In the genomic region with DNA sequence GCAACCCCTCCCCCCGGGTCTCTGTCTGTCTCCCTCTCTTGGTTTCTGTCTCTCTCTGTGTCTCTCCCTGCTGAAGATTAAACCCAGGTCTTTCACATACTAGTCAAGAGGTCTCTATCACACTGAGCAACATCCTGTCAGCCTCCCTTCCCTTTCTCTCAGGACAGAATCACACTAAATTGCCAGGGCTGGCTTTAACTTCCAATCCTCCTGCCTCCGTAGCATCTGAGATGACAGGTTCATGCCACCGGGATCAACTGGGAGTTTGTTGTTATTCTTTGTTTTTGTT, we compare ENCODE assay signal across 9 mouse cellular contexts. TPM values are rescaled to one million over a fixed set of nuclear protein-coding genes. Genes with fewer than 3 reads are reported as not detected.
DNase-seq lines count a peak whose midpoint lies in the region; ATAC-seq and TF ChIP-seq lines count a peak whose summit lies in the region.
"Had no signal": no experiment of that assay in that cellular context is flagged by ENCODE, and none has a peak within 500 bp of the region (broad histone marks: within the 10 kb centered on the region; RNA-seq: fewer than 3 reads in every experiment).

No protein-coding gene starts in this region.

- no peak for DNase-seq in heart, adult 2 months
- no peak for DNase-seq in heart, adult 18-20 months
- DNase-seq in lung, embryonic 14.5 days = no peak
- no peak for DNase-seq in lung, postnatal 4 days
- no peak for DNase-seq in B cell, adult 2 months
- DNase-seq in kidney, adult 18-20 months = no peak
- DNase-seq: adrenal gland, adult 8-10 months had no signal

- ATAC-seq in lung, embryonic 14.5 days (ENCODE audit: insufficient read depth) = no peak
- no peak for ATAC-seq in embryonic facial prominence, embryonic 13.5 days (ENCODE audit: insufficient number of reproducible peaks, insufficient read depth, low FRiP score, low TSS enrichment, low read depth)
- no peak for ATAC-seq in liver, embryonic 16.5 days (ENCODE audit: low read depth)

- TF ChIP-seq CTCF in heart, adult 2 months (IDR thresholded peaks at IDR 0.05) = no peak
- no peak for TF ChIP-seq CTCF in lung, embryonic 14.5 days (IDR thresholded peaks at IDR 0.05; ENCODE audit: low read depth)

- TF ChIP-seq POLR2A in heart, adult 2 months (IDR thresholded peaks at IDR 0.05; ENCODE audit: insufficient read depth, low read depth, low read length) = no peak

- no peak overlapping the region for H3K9ac ChIP-seq in heart, adult 2 months (ENCODE audit: low read depth, low read length)
- H3K9ac ChIP-seq in lung, embryonic 14.5 days = peak overlapping the region; percentile 23
- H3K9ac ChIP-seq in embryonic facial prominence, embryonic 13.5 days = no peak overlapping the region
- H3K9ac ChIP-seq in liver, embryonic 16.5 days (ENCODE audit: low read depth, low read length) = peak overlapping the region; percentile 2; the same call in 1 of the 2 replicates

- no peak for TF ChIP-seq EP300 in heart, adult 2 months (IDR thresholded peaks at IDR 0.05; ENCODE audit: insufficient read depth, low read depth, low read length)

- intact Hi-C loops in heart, adult 2 months (cut with DNase I) = no loop called here

- H3K27me3 ChIP-seq in heart, adult 2 months (ENCODE audit: control insufficient read depth, insufficient read depth, low read length) = no peaks in the 10 kb centered on the region
- no peaks in the 10 kb centered on the region for H3K27me3 ChIP-seq in lung, embryonic 14.5 days (ENCODE audit: insufficient read depth, low read length)
- no peaks in the 10 kb centered on the region for H3K27me3 ChIP-seq in embryonic facial prominence, embryonic 13.5 days
- no peaks in the 10 kb centered on the region for H3K27me3 ChIP-seq in liver, embryonic 16.5 days (ENCODE audit: control insufficient read depth, insufficient read depth, low read depth, low read length)

- H3K4me2 ChIP-seq in lung, embryonic 14.5 days = peak overlapping the region; percentile 50
- H3K4me2 ChIP-seq in embryonic facial prominence, embryonic 13.5 days = no peak overlapping the region
- H3K4me2 ChIP-seq in liver, embryonic 16.5 days (ENCODE audit: low read depth, low read length) = peak overlapping the region; percentile 5; the same call in 1 of the 2 replicates

- 28% methylated on average over 3 of the region's 3 CpGs for WGBS in heart, adult 2 months
- WGBS in lung, embryonic 14.5 days = 34% methylated on average over 3 of the region's 3 CpGs
- 27% methylated on average over 3 of the region's 3 CpGs for WGBS in embryonic facial prominence, embryonic 13.5 days
- WGBS in liver, embryonic 16.5 days (ENCODE audit: insufficient replicate concordance) = 51% methylated on average over 3 of the region's 3 CpGs

- H3K4me1 ChIP-seq in heart, adult 2 months (ENCODE audit: control insufficient read depth, insufficient read depth, low read length) = peaks cover 6% of the 10 kb centered on the region
- peaks cover 17% of the 10 kb centered on the region; the same call in 1 of the 2 replicates for H3K4me1 ChIP-seq in lung, embryonic 14.5 days (ENCODE audit: insufficient read depth)
- peaks cover 21% of the 10 kb centered on the region for H3K4me1 ChIP-seq in embryonic facial prominence, embryonic 13.5 days
- H3K4me1 ChIP-seq in liver, embryonic 16.5 days (ENCODE audit: control insufficient read depth, low read depth, low read length) = peaks cover 58% of the 10 kb centered on the region

- no peaks in the 10 kb centered on the region for H3K9me3 ChIP-seq in lung, embryonic 14.5 days (ENCODE audit: low read depth, low read length)
- H3K9me3 ChIP-seq in embryonic facial prominence, embryonic 13.5 days = no peaks in the 10 kb centered on the region
- no peaks in the 10 kb centered on the region for H3K9me3 ChIP-seq in liver, embryonic 16.5 days (replicated peaks; ENCODE audit: control insufficient read depth, low read length)

- H3K4me3 ChIP-seq in heart, adult 2 months = no peak overlapping the region
- H3K4me3 ChIP-seq in lung, embryonic 14.5 days (ENCODE audit: low read depth, low read length) = no peak overlapping the region
- H3K4me3 ChIP-seq in embryonic facial prominence, embryonic 13.5 days = no peak overlapping the region
- H3K4me3 ChIP-seq in liver, embryonic 16.5 days (ENCODE audit: low read depth, low read length) = no peak overlapping the region

- peak overlapping the region; percentile 84 for H3K27ac ChIP-seq in heart, adult 2 months
- peak overlapping the region; percentile 91 for H3K27ac ChIP-seq in lung, embryonic 14.5 days (ENCODE audit: low read depth)
- H3K27ac ChIP-seq in embryonic facial prominence, embryonic 13.5 days = 0 out of 2 replicates have a peak overlapping the region, but pooled peaks have one; percentile 28
- H3K27ac ChIP-seq in liver, embryonic 16.5 days (ENCODE audit: low read length) = peak overlapping the region; percentile 68

- H3K79me2 ChIP-seq in heart, adult 2 months (replicated peaks; ENCODE audit: control insufficient read depth, insufficient read depth, low read length) = no peaks in the 10 kb centered on the region

- H3K36me3 ChIP-seq in heart, adult 2 months (ENCODE audit: control insufficient read depth, insufficient read depth, low read length) = no peaks in the 10 kb centered on the region
- H3K36me3 ChIP-seq in lung, embryonic 14.5 days (ENCODE audit: insufficient read depth) = no peaks in the 10 kb centered on the region
- H3K36me3 ChIP-seq in embryonic facial prominence, embryonic 13.5 days = no peaks in the 10 kb centered on the region
- no peaks in the 10 kb centered on the region for H3K36me3 ChIP-seq in liver, embryonic 16.5 days (ENCODE audit: control insufficient read depth, insufficient read depth)

RNA-seq across cellular contexts. Expression of a gene that starts 20.3 kb away (rescaled TPM):
- total RNA-seq in heart, adult 2 months (2021) = 100 to 1,000 TPM; 679 to 987 TPM
- polyA plus RNA-seq in heart, adult 2 months (2012; rRNA removed) = 1,148 and 1,181 TPM in 2 replicates
- total RNA-seq in heart, adult 18-20 months (2021) = 1,000 to 10,000 TPM in 1 of 2 experiments, 100 to 1,000 TPM in 1; 875 to 1,008 TPM
- 16,801 and 17,929 TPM in 2 replicates for polyA plus RNA-seq in lung, embryonic 14.5 days (2014; fragmentation: Nextera tagmentation; extraction: Ambion mirVana)
- 14,475 and 16,597 TPM in 2 replicates for polyA plus RNA-seq in embryonic facial prominence, embryonic 13.5 days (2015; fragmentation: Nextera tagmentation; extraction: Ambion mirVana)
- 6,197 and 6,568 TPM in 2 replicates for polyA plus RNA-seq in liver, embryonic 16.5 days (2015; fragmentation: Nextera tagmentation; extraction: Ambion mirVana)

RNA-seq across cellular contexts. Expression of a gene that starts 31.7 kb away (rescaled TPM):
- total RNA-seq in heart, adult 2 months (2021) = 1 to 10 TPM; 4.0 to 4.5 TPM
- polyA plus RNA-seq in heart, adult 2 months (2012; rRNA removed) = 6.9 and 7.6 TPM in 2 replicates
- total RNA-seq in heart, adult 18-20 months (2021) = 1 to 10 TPM; 4.6 to 4.7 TPM
- 11.2 and 11.8 TPM in 2 replicates for polyA plus RNA-seq in lung, embryonic 14.5 days (2014; fragmentation: Nextera tagmentation; extraction: Ambion mirVana)
- polyA plus RNA-seq in embryonic facial prominence, embryonic 13.5 days (2015; fragmentation: Nextera tagmentation; extraction: Ambion mirVana) = 15.0 and 15.7 TPM in 2 replicates
- polyA plus RNA-seq in liver, embryonic 16.5 days (2015; fragmentation: Nextera tagmentation; extraction: Ambion mirVana) = 2.7 TPM in 2 replicates

RNA-seq across cellular contexts. Expression of a gene that starts 33.3 kb away (rescaled TPM):
- total RNA-seq in heart, adult 2 months (2021) = 10 to 100 TPM; 18.7 to 22.5 TPM
- 37.0 and 47.7 TPM in 2 replicates for polyA plus RNA-seq in heart, adult 2 months (2012; rRNA removed)
- total RNA-seq in heart, adult 18-20 months (2021) = 10 to 100 TPM; 18.2 to 21.6 TPM
- polyA plus RNA-seq in lung, embryonic 14.5 days (2014; fragmentation: Nextera tagmentation; extraction: Ambion mirVana) = 331 and 347 TPM in 2 replicates
- 392 and 441 TPM in 2 replicates for polyA plus RNA-seq in embryonic facial prominence, embryonic 13.5 days (2015; fragmentation: Nextera tagmentation; extraction: Ambion mirVana)
- 19.6 and 20.4 TPM in 2 replicates for polyA plus RNA-seq in liver, embryonic 16.5 days (2015; fragmentation: Nextera tagmentation; extraction: Ambion mirVana)

Comparison
In these comparisons a context has a peak if more than half of its experiments do, and no peak if none do; other contexts are left out.
1. H3K27ac ChIP-seq: peak in every context shown above with its lines; median percentile 91 in lung, embryonic 14.5 days; 84 in heart, adult 2 months; 68 in liver, embryonic 16.5 days; 28 in embryonic facial prominence, embryonic 13.5 days.
2. H3K9ac ChIP-seq: peak in lung, embryonic 14.5 days (single experiment) and liver, embryonic 16.5 days (single experiment); none in heart, adult 2 months (single experiment) and embryonic facial prominence, embryonic 13.5 days (single experiment).